Mouse (Mus musculus): ENCODE results near the gene Celsr2. TPM values are rescaled to one million over a fixed set of nuclear protein-coding genes. Genes with fewer than 3 reads are reported as not detected.

Celsr2 gene
- polyA plus RNA-seq, 1 experiment from 2014 or later: 49.1 TPM

Other genes starting within 250 kb of the Celsr2 start
- gene Amigo1, start 229.2 kb downstream of the Celsr2 start, polyA plus RNA-seq (2015; fragmentation: Nextera tagmentation; extraction: Ambion mirVana): 9.9 and 11.7 TPM in 2 replicates
- gene Cyb561d1, start 214.3 kb downstream of the Celsr2 start, polyA plus RNA-seq (2015; fragmentation: Nextera tagmentation; extraction: Ambion mirVana): 4.4 and 4.5 TPM in 2 replicates
- gene Atxn7l2, start 204.6 kb downstream of the Celsr2 start, polyA plus RNA-seq (2015; fragmentation: Nextera tagmentation; extraction: Ambion mirVana): 32.5 and 33.6 TPM in 2 replicates
- gene Sypl2, start 188.9 kb downstream of the Celsr2 start, polyA plus RNA-seq (2015; fragmentation: Nextera tagmentation; extraction: Ambion mirVana): 2.3 and 2.7 TPM in 2 replicates
- 260 and 271 TPM in 2 replicates for gene Psma5, start 158.6 kb downstream of the Celsr2 start, polyA plus RNA-seq (2015; fragmentation: Nextera tagmentation; extraction: Ambion mirVana)
- 25.7 and 26.0 TPM in 2 replicates for gene Sort1, start 131.5 kb downstream of the Celsr2 start, polyA plus RNA-seq (2015; fragmentation: Nextera tagmentation; extraction: Ambion mirVana)
- not detected in 2 replicates for gene Mybphl, start 50.6 kb downstream of the Celsr2 start, polyA plus RNA-seq (2015; fragmentation: Nextera tagmentation; extraction: Ambion mirVana)
- gene Psrc1, start 31.7 kb downstream of the Celsr2 start, polyA plus RNA-seq (2015; fragmentation: Nextera tagmentation; extraction: Ambion mirVana): 35.6 and 41.5 TPM in 2 replicates
- gene Sars, start 29.7 kb upstream of the Celsr2 start, polyA plus RNA-seq (2015; fragmentation: Nextera tagmentation; extraction: Ambion mirVana): 221 and 222 TPM in 2 replicates
- 1.8 and 2.4 TPM in 2 replicates for gene 1700013F07Rik, start 118.6 kb upstream of the Celsr2 start, polyA plus RNA-seq (2015; fragmentation: Nextera tagmentation; extraction: Ambion mirVana)
- gene 5330417C22Rik, start 121.0 kb upstream of the Celsr2 start, polyA plus RNA-seq (2015; fragmentation: Nextera tagmentation; extraction: Ambion mirVana): 9.4 and 12.9 TPM in 2 replicates
- 64.7 and 68.7 TPM in 2 replicates for gene Tmem167b, start 146.9 kb upstream of the Celsr2 start, polyA plus RNA-seq (2015; fragmentation: Nextera tagmentation; extraction: Ambion mirVana)
- 46.9 and 54.4 TPM in 2 replicates for gene Taf13, start 156.1 kb upstream of the Celsr2 start, polyA plus RNA-seq (2015; fragmentation: Nextera tagmentation; extraction: Ambion mirVana)
- 114 and 115 TPM in 2 replicates for gene Wdr47, start 175.7 kb upstream of the Celsr2 start, polyA plus RNA-seq (2015; fragmentation: Nextera tagmentation; extraction: Ambion mirVana)
- gene Clcc1, start 238.4 kb upstream of the Celsr2 start, polyA plus RNA-seq (2015; fragmentation: Nextera tagmentation; extraction: Ambion mirVana): 49.6 and 56.9 TPM in 2 replicates